Mouse (Mus musculus) bone marrow macrophage, adult 2 months (primary cell): ENCODE measurements around the gene Cpeb2.

Experiments
- CTCF ChIP-seq: IDR thresholded peaks from 2 replicates; pipeline ENCODE4 v1.5.1; 2012; ENCODE audit warnings: low read depth, mild to moderate bottlenecking, low read length, moderate library complexity
- POLR2A ChIP-seq: IDR thresholded peaks from 2 replicates; pipeline ENCODE4 v1.6.1; 2012; ENCODE audit warnings: mild to moderate bottlenecking, low read depth, low read length, borderline replicate concordance

DNA sequence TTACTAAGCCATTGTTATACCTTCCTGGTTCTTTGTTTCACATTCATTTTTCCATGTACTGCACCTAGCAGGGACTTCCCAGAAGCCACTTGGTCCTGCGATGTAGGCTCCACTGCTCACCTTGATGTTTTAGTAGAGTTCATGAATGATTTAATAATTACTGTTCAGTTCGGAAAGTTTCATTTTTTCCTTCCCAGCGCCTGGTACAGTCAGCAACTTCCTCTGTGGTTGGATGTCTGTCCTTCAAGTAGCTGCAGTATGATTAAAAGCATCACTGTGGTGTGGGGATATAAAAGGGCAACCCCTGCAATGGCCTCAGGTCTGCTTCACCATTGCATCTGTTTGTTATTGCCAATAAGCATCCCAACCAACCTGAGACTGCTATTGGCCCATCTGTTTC is 72.5 kb downstream of the Cpeb2 start:
- TF ChIP-seq POLR2A (no peak), CTCF (no peak)
